Mouse (Mus musculus): ENCODE results near the gene Ephb2.

DNA sequence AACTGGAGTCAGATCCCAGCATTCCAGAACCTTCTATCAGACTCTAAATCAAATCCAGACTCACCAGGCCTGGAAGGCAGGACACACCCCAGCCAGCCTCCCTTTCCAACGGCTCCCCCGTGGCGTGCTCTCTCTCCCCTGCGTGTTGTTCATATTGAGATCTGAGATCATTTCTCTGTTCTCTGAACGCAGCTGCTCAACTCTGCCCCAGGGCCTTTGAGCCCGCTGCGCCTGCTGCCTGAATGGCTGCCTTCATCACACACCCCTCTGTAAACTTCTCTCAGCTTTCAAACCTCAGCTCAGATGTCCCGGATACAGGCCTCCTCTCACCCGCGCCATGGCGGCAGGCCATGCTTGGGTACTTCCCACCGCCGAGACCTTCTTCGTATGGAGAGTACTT, 155.1 kb downstream of the Ephb2 start:
- TF ChIP-seq POLR2A (IDR thresholded peaks at IDR 0.05; ENCODE audit: insufficient read depth, low read length): no peak
- TF ChIP-seq EP300 (IDR thresholded peaks at IDR 0.05; ENCODE audit: insufficient read depth, low read depth, low read length): no peak
